Mouse (Mus musculus): ENCODE results near the gene Lrit2. TPM values are rescaled to one million over a fixed set of nuclear protein-coding genes. Genes with fewer than 3 reads are reported as not detected.

Gene Lrit2
- polyA plus RNA-seq (2014; fragmentation: Nextera tagmentation; extraction: Ambion mirVana): not detected in 2 replicates

DNA sequence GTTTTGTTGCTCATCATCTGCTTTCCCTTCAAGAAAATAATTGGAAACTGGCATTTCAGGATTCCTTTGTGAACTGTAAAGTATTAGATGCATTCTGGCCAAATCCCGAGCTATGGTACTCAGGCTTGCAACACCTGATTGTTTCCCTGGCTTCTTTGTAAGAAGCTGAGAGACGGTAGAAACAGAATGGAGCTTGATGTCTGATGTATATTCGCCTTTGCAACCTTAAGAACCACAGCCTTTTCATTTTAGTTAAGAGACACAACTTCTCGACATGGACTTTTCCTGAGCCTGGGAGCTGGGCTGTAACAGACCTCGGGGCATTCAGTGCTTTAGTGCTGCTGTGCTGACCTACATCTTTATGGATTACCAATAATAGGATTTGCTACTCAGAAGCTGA, at the start of gene Lrit2:
Gene Lrit2 (plus strand): TSS at position 301 of the 400 bp plus-strand sequence.
- Histone ChIP-seq H3K4me2 (ENCODE audit: low read length) (no peak within 1 kb of the TSS), H3K9me3 (replicated peaks; ENCODE audit: control insufficient read depth, low read length) (no peaks in the 10 kb centered on the region), H3K27ac (ENCODE audit: low read depth, low read length) (no peak within 1 kb of the TSS), H3K4me3 (ENCODE audit: low read depth, low read length) (no peak within 1 kb of the TSS), H3K27me3 (replicated peaks; ENCODE audit: control insufficient read depth, insufficient read depth, low read length) (no peaks in the 10 kb centered on the region), H3K4me1 (ENCODE audit: control insufficient read depth, insufficient read depth, low read length) (no peaks in the 10 kb centered on the region), H3K9ac (ENCODE audit: low read length) (no peak within 1 kb of the TSS), H3K36me3 (ENCODE audit: control insufficient read depth, insufficient read depth, low read length) (no peaks in the 10 kb centered on the region)
- DNase-seq (ENCODE audit: low spot score) (no peak), ATAC-seq (no peak)
- 72% methylated on average over 5 of the region's 5 CpGs for WGBS

GRCm38 (mm10) chr14:37027248-37027933, 40.3 kb upstream of the Lrit2 start:
- no peak for DNase-seq (ENCODE audit: low spot score)
- WGBS: 85% methylated on average over 4 of the region's 4 CpGs
- H3K27me3 ChIP-seq (replicated peaks; ENCODE audit: control insufficient read depth, insufficient read depth, low read length): no peaks in the 10 kb centered on the region
- H3K4me2 ChIP-seq (ENCODE audit: low read length): no peak overlapping the region
- H3K36me3 ChIP-seq (ENCODE audit: control insufficient read depth, insufficient read depth, low read length): no peaks in the 10 kb centered on the region
- H3K9ac ChIP-seq (ENCODE audit: low read length): no peak overlapping the region
- no peaks in the 10 kb centered on the region for H3K4me1 ChIP-seq (ENCODE audit: control insufficient read depth, insufficient read depth, low read length)
- H3K27ac ChIP-seq (ENCODE audit: low read depth, low read length): no peak overlapping the region
- ATAC-seq: no peak
- H3K4me3 ChIP-seq (ENCODE audit: low read depth, low read length): no peak overlapping the region
- no peaks in the 10 kb centered on the region for H3K9me3 ChIP-seq (replicated peaks; ENCODE audit: control insufficient read depth, low read length)

GRCm38 (mm10) chr14:37027951-37028350, 39.8 kb upstream of the Lrit2 start:
- Histone ChIP-seq H3K27ac (ENCODE audit: low read depth, low read length) (no peak overlapping the region), H3K9me3 (replicated peaks; ENCODE audit: control insufficient read depth, low read length) (no peaks in the 10 kb centered on the region), H3K4me3 (ENCODE audit: low read depth, low read length) (no peak overlapping the region), H3K4me1 (ENCODE audit: control insufficient read depth, insufficient read depth, low read length) (peaks cover 2% of the 10 kb centered on the region; the same call in 1 of the 2 replicates), H3K36me3 (ENCODE audit: control insufficient read depth, insufficient read depth, low read length) (no peaks in the 10 kb centered on the region), H3K4me2 (ENCODE audit: low read length) (no peak overlapping the region), H3K9ac (ENCODE audit: low read length) (no peak overlapping the region), H3K27me3 (replicated peaks; ENCODE audit: control insufficient read depth, insufficient read depth, low read length) (no peaks in the 10 kb centered on the region)
- DNase-seq (ENCODE audit: low spot score): no peak
- no peak for ATAC-seq
- 96% methylated on average over 3 of the region's 3 CpGs for WGBS

- H3K9ac ChIP-seq (ENCODE audit: low read length): no peak overlapping the region
- no peak overlapping the region for H3K27ac ChIP-seq (ENCODE audit: low read depth, low read length)
- H3K4me1 ChIP-seq (ENCODE audit: control insufficient read depth, insufficient read depth, low read length): peaks cover 3% of the 10 kb centered on the region; the same call in 1 of the 2 replicates
- DNase-seq (ENCODE audit: low spot score): peak; percentile 21
- H3K36me3 ChIP-seq (ENCODE audit: control insufficient read depth, insufficient read depth, low read length): no peaks in the 10 kb centered on the region
- no peaks in the 10 kb centered on the region for H3K27me3 ChIP-seq (replicated peaks; ENCODE audit: control insufficient read depth, insufficient read depth, low read length)
- no peaks in the 10 kb centered on the region for H3K9me3 ChIP-seq (replicated peaks; ENCODE audit: control insufficient read depth, low read length)
- ATAC-seq: no peak
- no peak overlapping the region for H3K4me2 ChIP-seq (ENCODE audit: low read length)
- H3K4me3 ChIP-seq (ENCODE audit: low read depth, low read length): no peak overlapping the region
- WGBS: 82% methylated on average over 3 of the region's 3 CpGs
These were observed 39.2 kb upstream of the Lrit2 start for GRCm38 (mm10) chr14:37028555-37028954.

DNA sequence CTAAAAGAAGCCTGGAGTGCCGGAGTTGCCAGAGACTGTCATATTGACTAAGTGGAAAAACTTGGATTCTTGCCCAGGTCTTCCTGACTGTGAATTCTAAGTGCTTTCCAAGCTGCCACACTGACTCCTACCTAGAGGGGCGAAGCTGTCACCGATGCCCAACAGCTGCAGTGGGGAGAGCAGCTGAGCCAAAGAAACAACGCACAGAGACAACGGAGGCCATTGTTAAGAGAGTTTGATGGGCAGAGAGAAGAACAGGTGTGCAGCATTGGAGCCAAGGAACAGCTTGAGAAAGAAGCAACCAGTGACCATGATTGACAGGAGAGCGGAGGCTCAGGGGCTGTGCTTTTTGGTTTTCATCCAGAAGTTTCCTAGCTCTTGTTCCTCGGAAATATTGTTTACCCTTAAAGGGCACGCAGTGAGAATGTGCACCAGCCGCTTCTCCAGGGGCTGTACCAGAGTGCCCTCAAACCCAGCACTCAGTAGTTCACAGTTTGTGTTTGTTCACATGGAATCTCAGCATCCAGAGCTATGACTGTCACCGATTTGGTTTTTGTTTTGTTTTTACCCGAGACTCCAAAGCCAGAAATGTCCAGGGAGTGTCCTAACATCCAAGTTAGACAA, 35.1 kb upstream of the Lrit2 start:
- Histone ChIP-seq H3K4me2 (ENCODE audit: low read length) (peak overlapping the region; percentile 4; the same call in 1 of the 2 replicates), H3K4me3 (ENCODE audit: low read depth, low read length) (no peak overlapping the region), H3K27ac (ENCODE audit: low read depth, low read length) (no peak overlapping the region), H3K9me3 (replicated peaks; ENCODE audit: control insufficient read depth, low read length) (no peaks in the 10 kb centered on the region), H3K27me3 (replicated peaks; ENCODE audit: control insufficient read depth, insufficient read depth, low read length) (no peaks in the 10 kb centered on the region), H3K36me3 (ENCODE audit: control insufficient read depth, insufficient read depth, low read length) (no peaks in the 10 kb centered on the region), H3K9ac (ENCODE audit: low read length) (no peak overlapping the region), H3K4me1 (ENCODE audit: control insufficient read depth, insufficient read depth, low read length) (peaks cover 3% of the 10 kb centered on the region; the same call in 1 of the 2 replicates)
- peak; percentile 77 for DNase-seq (ENCODE audit: low spot score)
- WGBS: 50% methylated on average over 11 of the region's 11 CpGs
- peak; percentile 80 for ATAC-seq

- no peak overlapping the region for H3K4me2 ChIP-seq (ENCODE audit: low read length)
- ATAC-seq (peak; percentile 76), DNase-seq (ENCODE audit: low spot score) (peak; percentile 87)
- no peaks in the 10 kb centered on the region for H3K9me3 ChIP-seq (replicated peaks; ENCODE audit: control insufficient read depth, low read length)
- no peak overlapping the region for H3K9ac ChIP-seq (ENCODE audit: low read length)
- H3K27ac ChIP-seq (ENCODE audit: low read depth, low read length): no peak overlapping the region
- H3K36me3 ChIP-seq (ENCODE audit: control insufficient read depth, insufficient read depth, low read length): no peaks in the 10 kb centered on the region
- 20% methylated on average over 7 of the region's 7 CpGs for WGBS
- no peak overlapping the region for H3K4me3 ChIP-seq (ENCODE audit: low read depth, low read length)
- H3K27me3 ChIP-seq (replicated peaks; ENCODE audit: control insufficient read depth, insufficient read depth, low read length): no peaks in the 10 kb centered on the region
- H3K4me1 ChIP-seq (ENCODE audit: control insufficient read depth, insufficient read depth, low read length): peaks cover 3% of the 10 kb centered on the region; the same call in 1 of the 2 replicates
These were observed 34.5 kb upstream of the Lrit2 start for GRCm38 (mm10) chr14:37033241-37033640.

- H3K9ac ChIP-seq (ENCODE audit: low read length): no peak overlapping the region
- no peaks in the 10 kb centered on the region for H3K36me3 ChIP-seq (ENCODE audit: control insufficient read depth, insufficient read depth, low read length)
- peaks cover 3% of the 10 kb centered on the region; the same call in 1 of the 2 replicates for H3K4me1 ChIP-seq (ENCODE audit: control insufficient read depth, insufficient read depth, low read length)
- no peak for ATAC-seq
- DNase-seq (ENCODE audit: low spot score): peak; percentile 3
- H3K4me3 ChIP-seq (ENCODE audit: low read depth, low read length): no peak overlapping the region
- WGBS: 57% methylated on average over 5 of the region's 5 CpGs
- H3K27me3 ChIP-seq (replicated peaks; ENCODE audit: control insufficient read depth, insufficient read depth, low read length): no peaks in the 10 kb centered on the region
- no peak overlapping the region for H3K27ac ChIP-seq (ENCODE audit: low read depth, low read length)
- H3K9me3 ChIP-seq (replicated peaks; ENCODE audit: control insufficient read depth, low read length): no peaks in the 10 kb centered on the region
- H3K4me2 ChIP-seq (ENCODE audit: low read length): no peak overlapping the region
These were observed 33.3 kb upstream of the Lrit2 start for GRCm38 (mm10) chr14:37034432-37034831.

GRCm38 (mm10) chr14:37048914-37049410, 18.8 kb upstream of the Lrit2 start, which contains the start of gene Rgr:
TSS of gene Rgr (minus strand) at chr14:37048964.
- 6% methylated on average over 1 of the region's 1 CpGs for WGBS

DNA sequence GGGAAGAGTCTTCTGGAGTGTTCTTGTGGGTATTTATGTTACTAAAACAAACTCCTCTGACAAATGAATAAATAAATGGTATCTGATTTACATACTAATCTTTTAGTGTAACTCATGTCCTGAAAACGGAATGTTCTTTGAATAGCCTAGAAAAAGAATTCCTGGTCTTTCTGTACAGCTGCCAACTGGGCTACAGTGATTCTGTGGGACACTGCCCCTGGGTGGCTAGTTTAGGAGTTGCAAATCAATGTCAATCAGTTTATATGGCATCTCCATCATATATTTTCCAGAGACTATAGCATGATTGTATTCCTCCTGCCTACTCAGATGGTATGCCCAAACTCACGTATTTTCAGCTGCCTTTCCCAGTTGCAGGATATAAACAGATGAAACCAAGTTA, 2.9 kb upstream of the Lrit2 start:
- no peak overlapping the region for H3K27ac ChIP-seq (ENCODE audit: low read depth, low read length)
- H3K36me3 ChIP-seq (ENCODE audit: control insufficient read depth, insufficient read depth, low read length): no peaks in the 10 kb centered on the region
- no peak for ATAC-seq
- WGBS: 54% methylated on average over 2 of the region's 2 CpGs
- no peak overlapping the region for H3K9ac ChIP-seq (ENCODE audit: low read length)
- H3K4me1 ChIP-seq (ENCODE audit: control insufficient read depth, insufficient read depth, low read length): no peaks in the 10 kb centered on the region
- H3K4me2 ChIP-seq (ENCODE audit: low read length): no peak overlapping the region
- DNase-seq (ENCODE audit: low spot score): no peak
- H3K9me3 ChIP-seq (replicated peaks; ENCODE audit: control insufficient read depth, low read length): no peaks in the 10 kb centered on the region
- no peaks in the 10 kb centered on the region for H3K27me3 ChIP-seq (replicated peaks; ENCODE audit: control insufficient read depth, insufficient read depth, low read length)
- H3K4me3 ChIP-seq (ENCODE audit: low read depth, low read length): no peak overlapping the region

More at GRCm38 (mm10) chr14:37048914-37049410, 18.8 kb upstream of the Lrit2 start, which contains the start of gene Rgr:
- no peaks in the 10 kb centered on the region for H3K4me1 ChIP-seq (ENCODE audit: control insufficient read depth, insufficient read depth, low read length)
- no peaks in the 10 kb centered on the region for H3K9me3 ChIP-seq (replicated peaks; ENCODE audit: control insufficient read depth, low read length)
- H3K36me3 ChIP-seq (ENCODE audit: control insufficient read depth, insufficient read depth, low read length): no peaks in the 10 kb centered on the region
- no peak within 1 kb of the TSS for H3K4me3 ChIP-seq (ENCODE audit: low read depth, low read length)
- DNase-seq (ENCODE audit: low spot score): peak; percentile 33
- H3K4me2 ChIP-seq (ENCODE audit: low read length): no peak within 1 kb of the TSS
- peak; percentile 44; the same call in 1 of the 2 replicates for ATAC-seq
- no peaks in the 10 kb centered on the region for H3K27me3 ChIP-seq (replicated peaks; ENCODE audit: control insufficient read depth, insufficient read depth, low read length)
- H3K27ac ChIP-seq (ENCODE audit: low read depth, low read length): no peak within 1 kb of the TSS
- no peak within 1 kb of the TSS for H3K9ac ChIP-seq (ENCODE audit: low read length)
